Comparison of ENCODE assay signal across 9 mouse cellular contexts in the genomic region with DNA sequence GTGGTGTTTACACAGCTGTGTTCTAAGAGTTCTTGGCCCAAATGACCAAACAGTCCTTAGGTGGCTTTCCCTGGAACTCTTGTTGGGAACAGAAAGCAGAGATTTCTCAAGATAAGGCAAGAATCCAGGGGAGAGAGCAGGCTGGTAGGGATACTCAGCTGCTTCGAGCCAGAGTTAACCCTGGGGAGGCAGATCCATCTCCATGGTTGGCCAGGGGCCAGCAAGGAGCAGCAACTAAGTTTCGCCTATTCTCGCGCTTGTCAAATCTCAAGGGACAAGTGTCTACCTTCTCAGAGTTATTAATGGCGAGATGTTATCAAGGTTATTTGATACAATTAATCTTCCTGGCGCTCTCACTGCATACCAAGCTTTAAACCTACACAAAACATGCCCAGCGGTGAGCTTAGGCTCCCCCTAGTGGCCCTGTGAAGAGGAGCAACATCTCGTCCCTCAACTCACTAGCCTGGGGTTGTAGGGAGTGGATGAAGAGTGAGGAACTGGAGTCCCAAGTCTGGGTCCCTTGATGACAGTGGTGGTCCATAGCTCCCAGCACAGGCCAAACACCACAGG. TPM values are rescaled to one million over a fixed set of nuclear protein-coding genes. Genes with fewer than 3 reads are reported as not detected.
A peak's percentile ranks its signal among the peaks of the same experiment; 100 is the strongest.
DNase-seq lines count a peak whose midpoint lies in the region; ATAC-seq and TF ChIP-seq lines count a peak whose summit lies in the region.
"Had no signal": no experiment of that assay in that cellular context is flagged by ENCODE, and none has a peak within 500 bp of the region (broad histone marks: within the 10 kb centered on the region; RNA-seq: fewer than 3 reads in every experiment).

No protein-coding gene starts in this region.

- H3K27ac ChIP-seq in kidney, embryonic 16.5 days (ENCODE audit: low read length): no peak overlapping the region
- no peak overlapping the region for H3K27ac ChIP-seq in forebrain, postnatal 0 days (ENCODE audit: low read depth, low read length)
- H3K27ac ChIP-seq: embryonic facial prominence, embryonic 12.5 days had no signal

- no peak for ATAC-seq in kidney, embryonic 16.5 days (ENCODE audit: low FRiP score, low TSS enrichment)
- 0 out of 2 replicates have a peak, but pooled peaks have one; percentile 61 for ATAC-seq in forebrain, postnatal 0 days
- ATAC-seq in megakaryocyte-erythroid progenitor cell, adult 5-6 weeks (replicated peaks; ENCODE audit: low FRiP score, low TSS enrichment, poor library complexity, severe bottlenecking): peak; percentile 85

- peak; percentile 89 for TF ChIP-seq CTCF in E14TG2a.4 (conservative IDR thresholded peaks at IDR 0.05; ENCODE audit: low read length)
- TF ChIP-seq CTCF in forebrain, postnatal 0 days (IDR thresholded peaks at IDR 0.05; ENCODE audit: low read depth): peak; percentile 84

- no peak overlapping the region for H3K4me2 ChIP-seq in kidney, embryonic 16.5 days (replicated peaks; ENCODE audit: low read depth, low read length)
- no peak overlapping the region for H3K4me2 ChIP-seq in forebrain, postnatal 0 days (ENCODE audit: low read depth)
- H3K4me2 ChIP-seq: embryonic facial prominence, embryonic 12.5 days had no signal

- peak; percentile 64 for DNase-seq in kidney, adult 18-20 months
- DNase-seq in cerebellum, adult 11 months: peak; percentile 49
- DNase-seq in forebrain, postnatal 0 days: peak; percentile 75
- DNase-seq in kidney, postnatal 36 days: peak; percentile 60 to 77
- DNase-seq in testis, postnatal 10 days (ENCODE audit: low spot score): peak; percentile 67

- H3K9ac ChIP-seq in kidney, embryonic 16.5 days (replicated peaks; ENCODE audit: low read length): no peak overlapping the region
- no peak overlapping the region for H3K9ac ChIP-seq in forebrain, postnatal 0 days
- H3K9ac ChIP-seq: embryonic facial prominence, embryonic 12.5 days had no signal

- 31% methylated on average over 8 of the region's 8 CpGs for WGBS in kidney, embryonic 16.5 days
- WGBS in forebrain, postnatal 0 days: 25% methylated on average over 8 of the region's 8 CpGs

- no peaks in the 10 kb centered on the region for H3K27me3 ChIP-seq in kidney, embryonic 16.5 days (ENCODE audit: insufficient read depth, low read length)
- H3K27me3 ChIP-seq in E14TG2a.4 (ENCODE audit: insufficient read depth, low read length): no peaks in the 10 kb centered on the region
- no peaks in the 10 kb centered on the region for H3K27me3 ChIP-seq in forebrain, postnatal 0 days (ENCODE audit: insufficient read depth, low read length)
- H3K27me3 ChIP-seq: embryonic facial prominence, embryonic 12.5 days had no signal

- H3K4me3 ChIP-seq in kidney, embryonic 16.5 days (ENCODE audit: low read length): no peak overlapping the region
- no peak overlapping the region for H3K4me3 ChIP-seq in E14TG2a.4 (replicated peaks; ENCODE audit: low read length)
- H3K4me3 ChIP-seq in forebrain, postnatal 0 days (ENCODE audit: low read depth, low read length): no peak overlapping the region
- H3K4me3 ChIP-seq: embryonic facial prominence, embryonic 12.5 days had no signal

- no peaks in the 10 kb centered on the region; the same call in 1 of the 2 replicates for H3K4me1 ChIP-seq in kidney, embryonic 16.5 days (ENCODE audit: insufficient read depth, low read length)
- H3K4me1 ChIP-seq in E14TG2a.4 (replicated peaks; ENCODE audit: low read depth, low read length): peaks cover 14% of the 10 kb centered on the region; the same call in 1 of the 2 replicates
- no peaks in the 10 kb centered on the region for H3K4me1 ChIP-seq in forebrain, postnatal 0 days (ENCODE audit: insufficient read depth)
- H3K4me1 ChIP-seq: embryonic facial prominence, embryonic 12.5 days had no signal

- peaks cover 30% of the 10 kb centered on the region for H3K36me3 ChIP-seq in kidney, embryonic 16.5 days (ENCODE audit: insufficient read depth, low read length)
- H3K36me3 ChIP-seq in E14TG2a.4 (ENCODE audit: insufficient read depth, low read length): peaks cover 46% of the 10 kb centered on the region
- no peaks in the 10 kb centered on the region for H3K36me3 ChIP-seq in forebrain, postnatal 0 days (ENCODE audit: insufficient read depth)

- H3K9me3 ChIP-seq in kidney, embryonic 16.5 days (ENCODE audit: low read length): no peaks in the 10 kb centered on the region
- no peaks in the 10 kb centered on the region for H3K9me3 ChIP-seq in E14TG2a.4 (ENCODE audit: low read length)
- no peaks in the 10 kb centered on the region for H3K9me3 ChIP-seq in forebrain, postnatal 0 days (ENCODE audit: low read length)
- H3K9me3 ChIP-seq: embryonic facial prominence, embryonic 12.5 days had no signal

RNA-seq across cellular contexts. Expression of a gene that starts 6.9 kb away (rescaled TPM):
- 5.0 and 6.1 TPM in 2 replicates for polyA plus RNA-seq in kidney, embryonic 16.5 days (2015; fragmentation: Nextera tagmentation; extraction: Ambion mirVana)
- 39.1 and 43.7 TPM in 2 replicates for total RNA-seq in forebrain, postnatal 0 days (2014; rRNA removed)
- 26.5 and 27.0 TPM in 2 replicates for polyA plus RNA-seq in forebrain, postnatal 0 days (2015; fragmentation: Nextera tagmentation; extraction: Ambion mirVana)
- total RNA-seq in megakaryocyte-erythroid progenitor cell, adult 5-6 weeks (2014; fragmentation: Nextera tagmentation): 0.35 TPM in 1 of 2 replicates, not detected in the other
- 0.09 TPM in 1 of 2 replicates, not detected in the other for total RNA-seq in megakaryocyte-erythroid progenitor cell, adult 5-6 weeks (2017)

RNA-seq across cellular contexts. Expression of a gene that starts 10.6 kb away (rescaled TPM):
- 152 and 173 TPM in 2 replicates for polyA plus RNA-seq in kidney, embryonic 16.5 days (2015; fragmentation: Nextera tagmentation; extraction: Ambion mirVana)
- total RNA-seq in forebrain, postnatal 0 days (2014; rRNA removed): 20.3 and 20.9 TPM in 2 replicates
- 23.2 and 24.1 TPM in 2 replicates for polyA plus RNA-seq in forebrain, postnatal 0 days (2015; fragmentation: Nextera tagmentation; extraction: Ambion mirVana)
- total RNA-seq in megakaryocyte-erythroid progenitor cell, adult 5-6 weeks (2014; fragmentation: Nextera tagmentation): 4.0 and 6.7 TPM in 2 replicates
- 4.4 and 5.9 TPM in 2 replicates for total RNA-seq in megakaryocyte-erythroid progenitor cell, adult 5-6 weeks (2017)

RNA-seq across cellular contexts. Expression of a gene that starts 26.3 kb away (rescaled TPM):
- 14.7 and 16.4 TPM in 2 replicates for polyA plus RNA-seq in kidney, embryonic 16.5 days (2015; fragmentation: Nextera tagmentation; extraction: Ambion mirVana)
- total RNA-seq in forebrain, postnatal 0 days (2014; rRNA removed): 19.5 and 25.3 TPM in 2 replicates
- 20.0 and 33.6 TPM in 2 replicates for polyA plus RNA-seq in forebrain, postnatal 0 days (2015; fragmentation: Nextera tagmentation; extraction: Ambion mirVana)
- total RNA-seq in megakaryocyte-erythroid progenitor cell, adult 5-6 weeks (2014; fragmentation: Nextera tagmentation): 0.35 TPM in 1 of 2 replicates, not detected in the other
- not detected in 2 replicates for total RNA-seq in megakaryocyte-erythroid progenitor cell, adult 5-6 weeks (2017)

RNA-seq across cellular contexts. Expression of a gene that starts 26.5 kb away (rescaled TPM):
- 0.62 and 0.71 TPM in 2 replicates for polyA plus RNA-seq in kidney, embryonic 16.5 days (2015; fragmentation: Nextera tagmentation; extraction: Ambion mirVana)
- total RNA-seq in forebrain, postnatal 0 days (2014; rRNA removed): 0.19 and 0.31 TPM in 2 replicates
- polyA plus RNA-seq in forebrain, postnatal 0 days (2015; fragmentation: Nextera tagmentation; extraction: Ambion mirVana): 0.33 and 0.56 TPM in 2 replicates
- total RNA-seq in megakaryocyte-erythroid progenitor cell, adult 5-6 weeks (2014; fragmentation: Nextera tagmentation): not detected in 2 replicates
- total RNA-seq in megakaryocyte-erythroid progenitor cell, adult 5-6 weeks (2017): 0.56 TPM in 1 of 2 replicates, not detected in the other

RNA-seq across cellular contexts. Expression of a gene that starts 42.4 kb away (rescaled TPM):
- polyA plus RNA-seq in kidney, embryonic 16.5 days (2015; fragmentation: Nextera tagmentation; extraction: Ambion mirVana): 88.0 and 88.8 TPM in 2 replicates
- total RNA-seq in forebrain, postnatal 0 days (2014; rRNA removed): 49.2 and 50.0 TPM in 2 replicates
- polyA plus RNA-seq in forebrain, postnatal 0 days (2015; fragmentation: Nextera tagmentation; extraction: Ambion mirVana): 53.8 and 55.8 TPM in 2 replicates
- 107 and 117 TPM in 2 replicates for total RNA-seq in megakaryocyte-erythroid progenitor cell, adult 5-6 weeks (2014; fragmentation: Nextera tagmentation)
- 143 and 228 TPM in 2 replicates for total RNA-seq in megakaryocyte-erythroid progenitor cell, adult 5-6 weeks (2017)

Comparison
In these comparisons a context has a peak if more than half of its experiments do, and no peak if none do; other contexts are left out.
1. RNA of a gene that starts 6.9 kb away (total RNA-seq): 39.1 to 43.7 TPM in forebrain, postnatal 0 days; 0.09 to 0.35 TPM in megakaryocyte-erythroid progenitor cell, adult 5-6 weeks; every median in the first group is over 10 times any median in the second.
2. RNA of a gene that starts 26.3 kb away (total RNA-seq): 19.5 to 25.3 TPM in forebrain, postnatal 0 days; 0.35 TPM in megakaryocyte-erythroid progenitor cell, adult 5-6 weeks; every median in the first group is over 10 times any median in the second.
3. Peak in every context shown above with its lines, with median percentiles within 50 percentile points of each other: DNase-seq.